In genomic region chr7:138176026-138176425, GRCm38 (mm10) we compare ENCODE assay signal across 9 mouse cellular contexts.
DNase-seq lines count a peak whose midpoint lies in the region; ATAC-seq lines count a peak whose summit lies in the region.
"Had no signal": no experiment of that assay in that cellular context is flagged by ENCODE, and none has a peak within 500 bp of the region (broad histone marks: within the 10 kb centered on the region; RNA-seq: fewer than 3 reads in every experiment).

No protein-coding gene starts in this region.

- peak; percentile 60 to 68 for DNase-seq in heart, adult 18-20 months
- peak; percentile 48 for DNase-seq in MN1 (ENCODE audit: low spot score)
- DNase-seq in lung, adult 18-20 months = peak; percentile 63 to 80
- no peak for DNase-seq in embryo, embryonic 9.5 days (ENCODE audit: extremely low spot score)
- no peak for DNase-seq in forebrain, embryonic 11.5 days (ENCODE audit: low spot score)
- no peak for DNase-seq in embryo, embryonic 11 days

- H3K9me3 ChIP-seq in heart, embryonic 11.5 days (replicated peaks; ENCODE audit: control insufficient read depth, low read length) = no peaks in the 10 kb centered on the region
- no peaks in the 10 kb centered on the region for H3K9me3 ChIP-seq in forebrain, embryonic 11.5 days (ENCODE audit: control insufficient read depth, low read length)

- H3K36me3 ChIP-seq in heart, embryonic 11.5 days (ENCODE audit: control insufficient read depth, insufficient read depth, low read length) = no peaks in the 10 kb centered on the region
- no peaks in the 10 kb centered on the region for H3K36me3 ChIP-seq in forebrain, embryonic 11.5 days (ENCODE audit: control insufficient read depth, insufficient read depth, low read length)

- no peak for ATAC-seq in heart, embryonic 11.5 days (replicated peaks; ENCODE audit: insufficient number of reproducible peaks, low FRiP score, low TSS enrichment)
- ATAC-seq in common myeloid progenitor, adult 5-6 weeks (replicated peaks; ENCODE audit: low read depth, poor library complexity, severe bottlenecking) = peak; percentile 76
- no peak for ATAC-seq in forebrain, embryonic 11.5 days (replicated peaks; ENCODE audit: low FRiP score)

- no peak overlapping the region for H3K4me2 ChIP-seq in heart, embryonic 11.5 days
- H3K4me2 ChIP-seq in forebrain, embryonic 11.5 days (ENCODE audit: low read depth, low read length, severe bottlenecking) = no peak overlapping the region

- 61% methylated on average over 2 of the region's 2 CpGs for WGBS in heart, embryonic 11.5 days (ENCODE audit: insufficient replicate concordance)
- WGBS in forebrain, embryonic 11.5 days = 75% methylated on average over 2 of the region's 2 CpGs

- H3K9ac ChIP-seq in heart, embryonic 11.5 days (ENCODE audit: low read depth, low read length) = no peak overlapping the region
- H3K9ac ChIP-seq in forebrain, embryonic 11.5 days (ENCODE audit: low read length) = no peak overlapping the region

- H3K27ac ChIP-seq in heart, embryonic 11.5 days (ENCODE audit: low read depth, low read length) = no peak overlapping the region
- H3K27ac ChIP-seq in forebrain, embryonic 11.5 days (ENCODE audit: low read depth, low read length) = no peak overlapping the region

- H3K27me3 ChIP-seq in heart, embryonic 11.5 days (ENCODE audit: control insufficient read depth, insufficient read depth, low read length) = no peaks in the 10 kb centered on the region
- H3K27me3 ChIP-seq in forebrain, embryonic 11.5 days (ENCODE audit: control insufficient read depth, insufficient read depth, low read length) = no peaks in the 10 kb centered on the region
- H3K27me3 ChIP-seq: megakaryocyte, embryonic 14.5 days had no signal

- no peaks in the 10 kb centered on the region for H3K4me1 ChIP-seq in heart, embryonic 11.5 days (ENCODE audit: control insufficient read depth, insufficient read depth, low read length)
- no peaks in the 10 kb centered on the region for H3K4me1 ChIP-seq in forebrain, embryonic 11.5 days (replicated peaks; ENCODE audit: control insufficient read depth, insufficient read depth, low read length)
- H3K4me1 ChIP-seq: megakaryocyte, embryonic 14.5 days had no signal

- H3K4me3 ChIP-seq in heart, embryonic 11.5 days (ENCODE audit: low read depth, low read length) = no peak overlapping the region
- H3K4me3 ChIP-seq in forebrain, embryonic 11.5 days (ENCODE audit: low read depth, low read length) = no peak overlapping the region
- H3K4me3 ChIP-seq: megakaryocyte, embryonic 14.5 days had no signal

Comparison
In these comparisons a context has a peak if more than half of its experiments do, and no peak if none do; other contexts are left out.
1. DNase-seq: peak in heart, adult 18-20 months (2 of 2), MN1 (single experiment) and lung, adult 18-20 months (2 of 2); none in embryo, embryonic 9.5 days (single experiment), forebrain, embryonic 11.5 days (single experiment) and embryo, embryonic 11 days (single experiment).